Mouse (Mus musculus) forebrain, embryonic 12.5 days (tissue): ENCODE measurements around the gene Gap43. TPM values are rescaled to one million over a fixed set of nuclear protein-coding genes. Genes with fewer than 3 reads are reported as not detected.
A peak's percentile ranks its signal among the peaks of the same experiment; 100 is the strongest.

Source experiments
- ATAC-seq: fragments of 200-750 bp; cut with Nextera tagmentation; 2 replicates; pipeline ENCODE4 v1.8.0; 2017; ENCODE audit warnings: moderate TSS enrichment; ENCODE audit not compliant: low FRiP score
- H3K27ac ChIP-seq: fragments of 300-500 bp; sonication (generic); 2 replicates; pipeline ENCODE4 v1.5.1; 2016; ENCODE audit warnings: mild to moderate bottlenecking
- H3K27me3 ChIP-seq: fragments of 300-500 bp; sonication (generic); 2 replicates; pipeline ENCODE4 v1.6.1; 2016; ENCODE audit warnings: mild to moderate bottlenecking
- H3K36me3 ChIP-seq: fragments of 300-500 bp; sonication (generic); replicated peaks from 2 replicates; pipeline ENCODE4 v1.6.1; 2016; ENCODE audit warnings: mild to moderate bottlenecking
- H3K4me1 ChIP-seq: fragments of 300-500 bp; sonication (generic); 2 replicates; pipeline ENCODE4 v1.6.1; 2016
- H3K4me2 ChIP-seq: fragments of 300-500 bp; sonication (generic); 2 replicates; pipeline ENCODE4 v1.6.1; 2016; ENCODE audit warnings: mild to moderate bottlenecking, moderate library complexity
- H3K4me3 ChIP-seq: fragments of 300-500 bp; sonication (generic); replicated peaks from 2 replicates; pipeline ENCODE4 v1.5.1; 2016; ENCODE audit warnings: mild to moderate bottlenecking
- H3K9ac ChIP-seq: fragments of 300-500 bp; sonication (generic); 2 replicates; pipeline ENCODE4 v1.6.1; 2016; ENCODE audit warnings: mild to moderate bottlenecking
- H3K9me3 ChIP-seq: fragments of 300-500 bp; sonication (generic); 2 replicates; pipeline ENCODE4 v1.6.1; 2016
- WGBS: fragments of 180-500 bp; shearing (Covaris S2); methylation state at CpG from one replicate; pipeline ENCODE4 v1.1.7; 2016; 5-methylcytosine and 5-hydroxymethylcytosine counted together
- polyA plus RNA-seq: library from polyadenylated mRNA; unstranded; fragments of >200 nt; fragmentation: Nextera tagmentation; extraction: Ambion mirVana; gene quantifications from 2 replicates; pipeline ENCODE4 v1.2.1, GENCODE M21; 2016

Gap43 gene
- polyA plus RNA-seq, 1 experiment from 2014 or later: 208 TPM

DNA sequence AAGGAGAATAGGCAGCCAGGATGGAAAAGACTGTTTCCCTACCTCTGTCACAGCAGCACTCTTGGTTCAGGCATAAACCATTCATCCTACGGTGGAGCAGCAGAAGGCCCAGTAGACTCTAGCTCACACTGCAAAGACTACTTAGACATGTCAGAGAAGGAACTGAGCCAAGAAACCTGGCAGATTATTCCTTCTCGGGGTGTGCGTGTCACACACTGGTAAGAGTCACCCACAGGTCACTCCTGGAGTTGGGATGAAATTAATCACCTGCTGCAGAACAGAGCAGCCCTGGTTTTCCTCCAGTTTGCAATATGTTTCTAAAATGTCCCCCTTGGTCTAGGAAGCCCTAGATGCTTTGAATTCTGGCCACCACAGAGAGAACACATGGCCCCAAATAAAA lies 56.4 kb downstream of the Gap43 start:
- Histone ChIP-seq H3K27me3 (no peaks in the 10 kb centered on the region), H3K27ac (no peak overlapping the region), H3K4me2 (no peak overlapping the region), H3K9ac (no peak overlapping the region), H3K4me3 (no peak overlapping the region), H3K9me3 (no peaks in the 10 kb centered on the region), H3K4me1 (no peaks in the 10 kb centered on the region), H3K36me3 (no peaks in the 10 kb centered on the region)
- no peak for ATAC-seq
- WGBS: 89% methylated on average over 3 of the region's 3 CpGs

DNA sequence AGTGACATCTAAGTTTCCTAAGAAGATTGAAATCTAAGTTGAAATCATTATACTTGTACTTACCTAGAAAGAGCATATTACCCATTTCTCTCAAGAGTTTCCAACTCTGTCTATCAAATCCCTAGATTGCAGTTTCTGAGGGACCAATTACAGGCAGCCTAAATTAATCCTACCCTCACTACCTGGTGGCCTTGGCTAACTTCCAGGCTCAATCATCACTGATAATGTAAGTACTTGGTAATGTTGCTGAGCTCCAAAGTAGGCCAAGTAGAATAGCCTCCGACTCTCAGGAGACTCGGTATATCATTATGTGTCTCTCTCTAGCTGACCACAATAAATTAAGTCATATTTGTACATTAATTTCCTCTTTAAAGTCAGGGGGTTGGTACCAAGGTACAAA lies 62.7 kb downstream of the Gap43 start:
- Histone ChIP-seq H3K27ac (no peak overlapping the region), H3K9ac (no peak overlapping the region), H3K4me1 (peaks cover 11% of the 10 kb centered on the region), H3K9me3 (no peaks in the 10 kb centered on the region), H3K27me3 (no peaks in the 10 kb centered on the region), H3K36me3 (no peaks in the 10 kb centered on the region), H3K4me2 (no peak overlapping the region), H3K4me3 (no peak overlapping the region)
- 77% methylated on average over 2 of the region's 2 CpGs for whole genome bisulfite sequencing
- ATAC-seq: no peak

DNA sequence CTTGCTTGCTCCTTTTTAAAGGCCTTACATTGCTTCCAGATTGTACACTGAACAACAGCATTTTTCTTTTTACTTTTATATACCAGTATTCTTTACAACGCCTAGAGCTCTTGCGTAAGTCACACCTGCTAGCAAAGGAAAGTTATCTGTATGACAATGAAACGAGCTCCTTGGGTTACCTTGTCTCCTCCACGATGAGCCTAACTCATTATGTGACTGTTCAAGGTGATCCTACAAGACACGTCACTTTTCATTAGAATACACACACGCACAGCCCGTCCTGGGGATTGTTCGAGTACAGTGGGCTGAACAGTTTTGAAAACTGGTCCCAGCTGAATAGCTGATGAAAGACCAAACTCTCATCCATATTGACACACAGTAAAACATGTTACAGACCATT lies 63.2 kb downstream of the Gap43 start:
- no peaks in the 10 kb centered on the region for H3K27me3 ChIP-seq
- WGBS: 76% methylated on average over 8 of the region's 8 CpGs
- no peaks in the 10 kb centered on the region for H3K9me3 ChIP-seq
- no peak overlapping the region for H3K9ac ChIP-seq
- no peak overlapping the region for H3K4me2 ChIP-seq
- no peak for ATAC-seq
- no peak overlapping the region for H3K4me3 ChIP-seq
- peaks cover 11% of the 10 kb centered on the region for H3K4me1 ChIP-seq
- no peak overlapping the region for H3K27ac ChIP-seq
- H3K36me3 ChIP-seq: no peaks in the 10 kb centered on the region

DNA sequence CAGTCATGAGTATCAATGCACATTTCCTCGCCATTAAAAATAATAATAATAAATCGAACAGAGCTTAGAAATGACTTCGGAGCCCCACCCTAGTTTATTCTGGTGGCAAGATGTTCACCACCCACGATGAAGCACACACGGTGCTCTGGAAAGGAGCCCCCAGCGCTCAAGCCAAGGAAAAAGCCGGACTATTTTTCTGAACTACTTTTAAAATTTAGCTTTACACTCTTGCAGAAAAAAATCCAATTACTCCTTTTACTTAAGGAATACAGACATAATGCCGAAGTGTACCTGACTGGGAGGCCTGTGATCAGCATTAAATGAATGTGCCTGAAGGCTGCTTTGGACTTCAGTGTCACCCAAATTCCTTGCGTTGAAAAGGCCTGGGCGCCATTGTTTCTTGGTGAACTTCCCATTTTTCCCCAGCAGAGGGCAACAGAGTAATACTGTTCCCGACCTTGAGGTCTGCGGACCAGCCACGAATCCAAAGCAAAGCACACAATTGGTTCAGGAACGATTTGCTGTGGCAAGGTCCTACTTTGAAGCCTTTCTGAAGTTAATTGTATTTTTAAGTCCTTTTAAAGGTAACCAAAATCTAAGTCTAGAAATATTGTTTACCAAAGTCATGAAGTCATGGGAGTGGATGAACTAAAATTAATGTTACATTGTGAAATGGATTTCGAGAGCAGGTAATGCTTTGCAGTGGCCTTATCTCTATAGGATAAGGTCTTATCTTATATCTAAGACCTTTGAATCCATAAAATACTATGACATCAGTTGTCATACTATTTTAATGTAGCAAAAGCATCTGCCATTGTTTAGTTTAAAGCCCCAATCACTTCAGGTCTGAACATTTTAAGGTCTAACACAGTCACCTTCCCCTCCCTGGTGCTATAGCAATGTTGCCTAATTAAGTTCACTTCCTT lies 64.0 kb downstream of the Gap43 start:
- no peaks in the 10 kb centered on the region for H3K9me3 ChIP-seq
- H3K27ac ChIP-seq: peak overlapping the region; percentile 85
- peak; percentile 76 for ATAC-seq
- no peaks in the 10 kb centered on the region for H3K36me3 ChIP-seq
- H3K4me2 ChIP-seq: peak overlapping the region; percentile 38
- WGBS: 31% methylated on average over 15 of the region's 15 CpGs
- no peak overlapping the region for H3K9ac ChIP-seq
- H3K27me3 ChIP-seq: no peaks in the 10 kb centered on the region
- H3K4me1 ChIP-seq: peaks cover 11% of the 10 kb centered on the region
- H3K4me3 ChIP-seq: no peak overlapping the region

DNA sequence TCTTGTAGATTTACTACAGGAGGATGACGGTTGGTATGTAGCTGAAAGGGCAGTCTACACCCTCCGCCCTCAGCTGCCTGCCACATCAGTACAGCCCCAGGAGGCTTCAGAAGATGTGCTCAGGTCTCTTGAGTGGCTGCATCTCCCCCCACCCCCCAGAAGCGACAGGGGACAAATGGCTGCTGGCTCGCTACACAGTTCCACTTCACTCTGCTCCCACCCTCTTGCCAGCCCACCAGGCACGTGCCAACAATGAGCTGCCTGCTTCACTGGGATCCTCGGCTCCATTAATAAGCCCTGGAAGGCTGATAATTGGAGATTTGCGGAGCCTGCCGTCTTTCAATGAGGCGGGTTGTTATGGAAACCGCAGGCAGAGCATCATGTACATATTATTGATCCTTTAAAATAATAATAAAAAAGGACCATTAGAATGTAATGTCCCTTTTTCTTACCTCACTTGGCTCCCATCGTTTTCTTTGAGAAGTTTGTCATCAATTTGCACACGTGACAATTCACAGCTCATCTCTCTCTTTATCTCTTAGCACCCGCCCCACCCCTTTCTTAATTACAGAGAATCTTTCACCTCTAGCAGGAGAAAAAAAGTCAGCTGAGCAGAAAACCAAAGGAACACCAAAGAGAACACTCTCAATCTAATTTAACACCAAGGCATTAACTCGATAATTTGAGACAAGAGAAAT lies 64.8 kb downstream of the Gap43 start:
- Histone ChIP-seq H3K27me3 (no peaks in the 10 kb centered on the region), H3K27ac (peak overlapping the region; percentile 85), H3K4me1 (peaks cover 11% of the 10 kb centered on the region), H3K36me3 (no peaks in the 10 kb centered on the region), H3K4me3 (peak overlapping the region; percentile 14), H3K9me3 (no peaks in the 10 kb centered on the region), H3K4me2 (peak overlapping the region; percentile 38), H3K9ac (no peak overlapping the region)
- 19% methylated on average over 14 of the region's 14 CpGs for WGBS
- peak; percentile 89 for ATAC-seq

DNA sequence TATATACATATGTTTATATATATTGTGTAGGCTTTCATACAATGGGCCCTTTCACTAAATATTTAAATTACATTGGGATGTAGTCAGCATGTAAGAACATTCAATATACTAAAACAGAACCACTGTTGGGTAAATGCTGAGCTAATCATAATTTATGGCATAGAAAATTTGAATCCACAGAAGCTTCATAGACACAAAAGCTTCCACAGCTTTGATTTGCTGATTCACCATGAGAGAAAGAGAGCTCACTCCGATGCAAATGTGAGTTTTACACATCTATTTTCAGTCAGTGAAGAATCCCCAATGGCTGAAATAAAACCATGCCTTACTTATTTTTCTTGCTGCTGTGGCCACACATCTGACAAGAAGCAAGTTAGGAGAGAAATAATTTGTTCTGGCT lies 69.2 kb downstream of the Gap43 start:
- Histone ChIP-seq H3K4me3 (no peak overlapping the region), H3K4me1 (peaks cover 28% of the 10 kb centered on the region), H3K9me3 (no peaks in the 10 kb centered on the region), H3K9ac (no peak overlapping the region), H3K4me2 (no peak overlapping the region), H3K36me3 (no peaks in the 10 kb centered on the region), H3K27me3 (no peaks in the 10 kb centered on the region), H3K27ac (no peak overlapping the region)
- 91% methylated on average over 1 of the region's 1 CpGs for WGBS
- ATAC-seq: no peak

DNA sequence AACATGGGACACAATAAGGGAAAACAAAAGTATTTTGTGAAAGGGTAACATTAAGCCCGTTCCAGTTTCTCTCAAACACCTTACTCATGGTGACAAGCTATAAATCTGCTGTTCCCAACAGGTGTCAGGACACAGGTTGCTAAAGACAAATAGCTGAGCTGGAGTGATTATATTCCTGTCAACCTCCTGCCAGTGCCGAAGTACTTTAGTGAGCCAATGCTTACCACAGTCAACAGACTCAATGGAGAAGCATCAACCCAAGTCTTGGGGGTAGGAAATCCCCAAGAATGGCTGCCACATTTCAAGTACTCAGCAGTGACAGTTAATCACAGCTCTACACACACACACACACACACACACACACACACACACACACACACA lies 70.9 kb downstream of the Gap43 start:
- Histone ChIP-seq H3K4me2 (no peak overlapping the region), H3K27me3 (no peaks in the 10 kb centered on the region), H3K27ac (peak overlapping the region; percentile 42; the same call in 1 of the 2 replicates), H3K4me3 (no peak overlapping the region), H3K4me1 (peaks cover 19% of the 10 kb centered on the region), H3K9me3 (no peaks in the 10 kb centered on the region), H3K36me3 (no peaks in the 10 kb centered on the region), H3K9ac (no peak overlapping the region)
- ATAC-seq: peak; percentile 34; the same call in 1 of the 2 replicates
- 46% methylated on average over 2 of the region's 2 CpGs for WGBS

DNA sequence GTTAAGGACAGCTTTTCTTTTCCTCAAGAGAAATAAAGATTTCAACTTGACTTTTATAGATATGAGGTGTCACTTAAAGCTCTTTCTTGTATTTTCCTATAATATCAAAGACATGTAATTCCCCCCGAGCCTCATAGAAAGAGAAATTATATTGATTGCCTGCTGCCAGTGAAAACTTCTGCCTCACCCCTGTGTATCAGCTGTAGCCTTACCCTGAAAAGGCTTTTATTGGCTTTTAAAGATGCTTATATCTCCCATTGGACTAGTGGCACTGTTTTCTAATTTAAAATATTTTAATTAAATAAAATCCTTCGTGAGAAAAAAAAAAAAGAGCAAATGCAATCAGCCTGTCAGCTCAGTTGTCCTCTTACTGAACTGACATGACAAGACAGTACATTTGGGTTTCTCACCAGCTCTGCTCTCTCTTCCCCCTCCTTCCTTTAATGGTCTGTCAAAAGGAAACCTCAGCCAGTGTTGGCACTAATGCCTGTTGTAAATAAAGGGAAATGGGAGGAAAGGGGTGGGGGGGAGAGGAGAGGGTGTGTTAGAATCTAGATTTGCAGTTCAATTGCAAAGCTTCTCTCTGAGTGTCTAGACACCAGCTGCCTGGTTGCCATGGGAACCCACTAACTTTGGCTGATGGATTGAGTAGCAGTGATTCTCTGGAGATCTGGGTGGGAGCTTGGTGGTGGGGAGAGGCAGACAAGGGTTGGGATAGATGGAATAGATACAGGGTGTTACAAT lies 71.4 kb downstream of the Gap43 start:
- Histone ChIP-seq H3K4me3 (no peak overlapping the region), H3K27me3 (no peaks in the 10 kb centered on the region), H3K36me3 (no peaks in the 10 kb centered on the region), H3K4me2 (no peak overlapping the region), H3K9me3 (no peaks in the 10 kb centered on the region), H3K9ac (no peak overlapping the region), H3K27ac (0 out of 2 replicates have a peak overlapping the region, but pooled peaks have one; percentile 42), H3K4me1 (peaks cover 19% of the 10 kb centered on the region)
- peak; percentile 91 for ATAC-seq
- WGBS: 42% methylated on average over 2 of the region's 2 CpGs

DNA sequence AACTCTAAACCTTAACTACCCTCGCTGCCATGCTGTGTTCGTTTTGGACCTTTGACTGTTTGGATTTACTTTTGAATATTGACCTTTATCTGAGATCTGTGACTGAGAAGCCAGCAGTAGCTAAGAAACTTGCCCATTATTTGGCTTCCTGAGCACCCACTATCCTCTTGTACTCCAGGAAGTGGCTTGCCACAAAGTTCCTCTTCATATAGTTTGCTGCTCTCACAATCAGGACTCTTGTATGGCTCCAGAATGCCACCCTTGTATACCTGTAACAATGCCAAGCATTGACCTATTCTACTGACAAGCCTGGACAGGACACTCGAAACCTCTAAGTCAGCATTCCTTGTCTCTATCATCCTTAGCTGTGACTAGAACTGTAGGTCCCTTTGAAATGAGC lies 75.3 kb downstream of the Gap43 start:
- ATAC-seq: no peak
- WGBS: 84% methylated on average over 3 of the region's 3 CpGs
- H3K27me3 ChIP-seq: no peaks in the 10 kb centered on the region

DNA sequence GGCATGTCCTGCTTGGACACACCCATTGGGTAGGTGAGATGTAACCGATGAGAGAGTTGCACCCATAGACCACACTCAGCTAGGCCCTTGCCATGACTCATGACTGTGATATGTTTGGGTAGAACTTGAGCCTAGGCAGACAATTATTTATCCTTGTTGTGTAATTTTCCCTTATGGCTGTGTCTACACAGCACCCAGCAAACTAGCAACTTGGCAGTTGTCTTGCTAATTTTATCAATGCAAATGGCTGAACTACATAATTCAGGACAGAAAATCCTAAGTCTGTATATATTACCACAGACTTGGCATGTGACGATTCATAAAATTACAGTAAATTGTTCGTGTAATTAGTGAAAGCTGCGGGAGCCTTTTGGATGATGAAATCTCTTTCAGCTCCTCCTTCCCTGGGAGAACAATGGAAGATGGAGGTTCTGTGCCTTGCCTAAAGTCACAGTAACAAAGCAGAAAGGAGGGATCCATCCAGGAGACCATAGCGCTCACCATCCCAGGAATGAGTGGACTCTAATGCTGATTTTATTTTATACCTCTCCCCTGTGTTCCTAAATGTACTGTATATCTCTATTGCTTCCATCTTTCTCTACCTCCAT lies 77.4 kb downstream of the Gap43 start:
- WGBS: 86% methylated on average over 5 of the region's 5 CpGs
- no peak overlapping the region for H3K4me3 ChIP-seq
- no peaks in the 10 kb centered on the region for H3K27me3 ChIP-seq
- no peak overlapping the region for H3K4me2 ChIP-seq
- no peak for ATAC-seq
- H3K9ac ChIP-seq: no peak overlapping the region
- H3K36me3 ChIP-seq: no peaks in the 10 kb centered on the region
- no peaks in the 10 kb centered on the region; the same call in 1 of the 2 replicates for H3K4me1 ChIP-seq
- no peak overlapping the region for H3K27ac ChIP-seq
- no peaks in the 10 kb centered on the region for H3K9me3 ChIP-seq

More for the DNA sequence above, 75.3 kb downstream of the Gap43 start:
- Histone ChIP-seq H3K4me2 (no peak overlapping the region), H3K4me1 (peaks cover 19% of the 10 kb centered on the region), H3K9me3 (no peaks in the 10 kb centered on the region), H3K4me3 (no peak overlapping the region), H3K27ac (no peak overlapping the region), H3K9ac (no peak overlapping the region), H3K36me3 (no peaks in the 10 kb centered on the region)

DNA sequence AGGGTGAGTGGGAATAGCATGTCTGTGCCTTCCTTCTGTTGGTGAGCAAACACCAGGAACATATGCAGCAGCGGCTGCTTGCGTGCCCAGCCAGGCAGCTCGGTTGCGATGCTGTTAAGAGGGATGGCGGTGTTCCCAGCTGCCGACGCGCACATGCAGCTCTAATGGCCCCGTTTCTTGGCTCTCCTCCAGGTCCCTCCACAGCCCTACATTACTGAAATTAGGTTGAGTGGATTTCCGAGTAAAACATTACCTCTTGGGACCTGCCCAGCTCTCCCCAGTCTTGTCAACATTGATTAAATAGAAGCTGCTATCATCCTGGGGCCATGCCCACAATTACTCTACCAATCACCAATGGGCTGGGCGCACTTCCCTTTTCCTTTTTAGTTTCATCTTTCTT lies 84.8 kb downstream of the Gap43 start:
- peak; percentile 61; the same call in 1 of the 2 replicates for ATAC-seq
- Histone ChIP-seq H3K36me3 (no peaks in the 10 kb centered on the region), H3K4me3 (no peak overlapping the region), H3K27ac (0 out of 2 replicates have a peak overlapping the region, but pooled peaks have one; percentile 46), H3K9me3 (no peaks in the 10 kb centered on the region), H3K4me1 (no peaks in the 10 kb centered on the region), H3K9ac (no peak overlapping the region), H3K4me2 (no peak overlapping the region), H3K27me3 (no peaks in the 10 kb centered on the region)
- WGBS: 75% methylated on average over 11 of the region's 11 CpGs

DNA sequence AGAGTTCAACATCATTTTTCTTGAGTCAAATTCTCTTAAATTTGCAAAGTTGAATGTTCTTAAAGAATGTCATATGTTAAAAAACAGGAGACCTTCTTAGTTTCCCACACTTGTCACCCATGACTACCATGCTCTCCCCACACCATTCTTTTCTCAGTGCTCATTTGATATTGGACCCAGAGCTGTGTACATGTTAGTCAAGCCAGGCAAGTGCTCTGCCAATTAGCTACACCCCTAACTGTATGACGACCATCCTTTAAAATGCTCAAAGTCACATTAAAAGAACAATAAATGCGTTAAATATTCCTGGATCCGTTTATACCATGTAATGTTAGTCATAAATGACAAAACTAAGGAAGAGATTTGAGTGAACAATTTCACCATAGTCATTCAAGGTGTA lies 85.2 kb downstream of the Gap43 start:
- Histone ChIP-seq H3K4me2 (no peak overlapping the region), H3K4me3 (no peak overlapping the region), H3K27ac (no peak overlapping the region), H3K27me3 (no peaks in the 10 kb centered on the region), H3K36me3 (no peaks in the 10 kb centered on the region), H3K9me3 (no peaks in the 10 kb centered on the region), H3K4me1 (no peaks in the 10 kb centered on the region), H3K9ac (no peak overlapping the region)
- no peak for ATAC-seq
- 80% methylated on average over 3 of the region's 3 CpGs for WGBS
